Mouse (Mus musculus) right cerebral cortex, postnatal 14 days (tissue): ENCODE data around the gene Ranbp3l.

Source experiments
- DNase-seq: peaks from one replicate; pipeline ENCODE4 v3.0.0; 2022

Gene Ranbp3l

DNA sequence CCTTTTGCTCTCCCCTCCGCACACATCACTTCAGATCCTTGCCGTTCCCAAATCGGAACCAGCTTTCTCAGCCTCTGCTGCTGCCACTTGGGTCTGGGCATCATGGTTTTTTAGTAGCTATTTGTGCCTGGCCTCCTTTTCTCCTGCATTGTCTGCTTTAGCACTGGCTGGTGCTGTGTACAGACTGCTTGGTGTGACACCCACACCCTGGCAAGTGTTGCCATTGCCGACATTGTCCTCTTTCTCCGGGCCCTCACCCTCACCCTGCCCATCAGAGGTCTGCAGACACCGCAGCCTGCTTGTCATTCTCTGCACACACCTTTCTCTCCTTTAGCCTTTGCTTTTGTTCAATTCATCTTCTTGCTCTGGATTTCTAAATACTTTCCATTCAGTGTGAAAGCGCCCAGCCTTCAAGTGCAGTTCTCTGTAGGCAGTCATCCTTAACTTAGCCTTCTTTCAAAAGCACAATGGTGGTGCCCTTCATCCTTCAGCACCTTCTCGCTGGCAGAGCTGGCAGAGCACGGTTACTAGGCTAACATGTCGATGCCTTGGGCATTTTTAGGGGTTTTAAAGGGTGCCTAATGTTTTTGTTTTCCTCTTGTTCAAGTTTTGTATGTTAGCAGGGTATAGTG lies 132.8 kb downstream of the Ranbp3l start:
- DNase-seq, result no peak

DNA sequence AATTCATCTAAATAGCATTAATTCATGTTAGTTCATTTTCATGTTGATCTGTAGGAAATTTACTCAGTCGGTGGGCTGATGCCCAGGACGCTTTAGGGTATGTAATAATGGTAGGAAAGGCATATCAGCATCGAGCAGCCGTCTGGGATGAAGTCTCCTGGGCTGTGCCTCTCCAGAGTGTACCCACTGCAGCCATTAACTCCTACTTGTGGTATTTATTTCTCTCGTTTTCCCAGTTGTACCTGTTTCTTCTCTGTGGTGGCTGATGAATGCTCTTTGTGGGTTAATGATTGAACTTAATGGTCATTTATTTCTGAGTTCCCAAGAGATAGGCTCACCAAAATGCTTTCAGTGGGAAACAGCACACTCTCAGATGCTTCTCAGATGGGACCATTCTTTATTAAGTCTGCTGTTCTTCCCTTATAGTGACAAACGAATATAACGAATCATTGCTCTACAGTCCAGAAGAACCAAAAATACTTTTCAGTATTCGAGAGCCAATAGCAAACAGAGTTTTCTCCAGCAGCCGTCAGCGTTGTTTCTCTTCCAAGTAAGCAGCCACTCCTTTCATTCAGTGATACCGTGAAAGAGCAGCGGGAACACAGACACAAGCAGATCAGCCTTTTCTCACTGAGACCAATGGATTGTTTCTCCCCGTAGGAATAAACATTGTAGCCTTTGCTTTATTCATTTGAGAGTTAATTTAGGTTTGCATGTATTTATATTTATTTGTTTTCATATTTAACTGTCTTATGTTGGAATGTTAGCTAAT lies 138.7 kb downstream of the Ranbp3l start:
- no peak for DNase-seq

DNA sequence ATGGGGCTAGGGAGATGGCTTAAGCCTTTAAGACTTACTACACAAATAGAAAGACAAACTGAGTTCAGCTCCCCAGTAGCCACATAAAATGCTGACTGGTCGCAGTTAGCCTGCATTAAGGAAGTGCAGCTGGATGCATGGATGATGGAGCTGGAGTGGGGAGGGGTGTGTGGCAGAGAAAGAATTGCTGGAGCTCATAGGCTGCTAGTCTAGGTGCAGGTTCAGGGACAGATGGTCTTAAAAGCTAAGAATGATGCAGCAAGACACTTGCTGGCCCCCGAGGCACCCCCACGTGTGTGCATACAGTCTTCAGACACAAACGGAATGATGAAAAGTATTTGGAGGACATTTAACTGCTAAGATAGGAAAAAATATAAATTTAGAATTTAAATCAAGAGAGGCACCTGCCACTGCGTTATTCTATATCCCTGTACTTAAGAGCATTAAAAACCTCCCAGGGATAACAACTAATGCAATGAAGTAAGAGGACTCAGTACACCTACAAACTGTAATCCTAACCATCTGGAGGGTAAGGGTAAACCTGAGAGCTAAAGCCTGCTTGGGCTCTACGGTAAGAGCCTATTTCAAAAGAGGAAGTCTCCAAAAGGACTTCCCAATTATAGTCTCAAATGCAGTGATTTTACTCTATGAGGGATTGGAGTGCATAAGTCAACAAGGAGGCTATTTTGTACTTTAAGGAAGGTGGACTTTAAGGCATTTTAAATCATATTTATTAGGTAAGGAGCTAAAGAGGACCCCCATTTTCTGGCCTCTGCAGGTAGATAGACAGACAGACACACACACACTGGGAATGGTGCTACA lies 143.0 kb downstream of the Ranbp3l start:
- no peak for DNase-seq

GRCm38 (mm10) chr15:9111648-9112047 lies 143.9 kb downstream of the Ranbp3l start:
- no peak for DNase-seq

DNA sequence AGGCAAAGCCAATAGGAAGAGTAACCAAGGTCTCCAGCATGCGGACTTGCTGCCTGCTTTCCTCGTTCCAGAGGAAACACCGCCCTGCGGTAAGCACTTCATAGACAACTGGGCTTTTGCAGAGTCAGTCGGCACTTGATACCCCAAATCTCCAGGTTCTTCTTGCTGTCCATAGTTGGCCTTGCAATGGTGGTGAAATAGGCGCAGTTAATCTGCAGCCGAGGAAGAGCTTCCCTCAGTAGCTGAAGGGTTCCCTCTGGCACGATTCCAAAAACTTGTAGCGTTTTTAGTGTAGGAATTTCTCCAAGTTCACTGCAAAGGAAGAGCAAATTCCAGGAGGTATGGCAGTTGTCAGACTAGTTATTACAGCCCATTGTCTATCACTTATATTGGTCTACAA lies 145.8 kb downstream of the Ranbp3l start:
- DNase-seq, result no peak

DNA sequence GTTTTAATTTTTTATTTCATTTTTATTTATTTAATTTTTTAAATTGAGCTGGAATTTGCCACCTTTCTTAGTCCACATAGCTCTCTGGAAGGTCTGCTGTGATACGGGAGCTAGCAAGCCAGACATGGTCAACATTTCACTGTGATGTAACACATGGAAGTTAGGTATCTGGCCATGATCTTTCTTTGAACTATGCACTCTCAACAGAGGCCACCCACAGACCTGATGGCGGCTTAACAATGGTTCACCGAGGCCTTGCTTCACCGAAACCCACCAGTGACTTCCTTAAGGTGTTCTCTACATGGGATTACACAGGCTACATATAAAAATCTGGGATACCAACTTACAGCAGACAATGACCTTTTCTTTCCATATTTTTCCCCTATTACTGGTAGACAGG lies 146.4 kb downstream of the Ranbp3l start:
- no peak for DNase-seq

DNA sequence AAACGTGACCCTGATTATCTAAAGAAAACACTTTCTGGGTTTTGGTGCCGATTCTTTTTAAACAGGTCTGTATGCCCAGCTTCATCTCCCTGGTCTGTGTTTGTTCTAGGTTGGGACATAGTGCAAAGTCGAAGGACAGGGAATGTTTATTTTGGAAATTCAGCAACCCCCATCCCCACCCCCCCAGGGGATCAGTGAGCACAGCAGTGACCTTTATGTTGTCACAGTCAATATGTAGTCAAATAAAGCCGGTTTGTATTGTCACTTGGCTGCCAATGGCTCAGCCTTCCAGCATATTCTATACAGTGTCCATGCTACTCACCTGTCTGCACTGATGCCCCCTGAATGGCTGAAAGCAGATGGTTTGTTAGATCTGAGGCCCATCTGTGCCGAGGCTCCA lies 146.8 kb downstream of the Ranbp3l start:
- no peak for DNase-seq
